Mouse (Mus musculus): ENCODE results near the gene Gm614. TPM values are rescaled to one million over a fixed set of nuclear protein-coding genes. Genes with fewer than 3 reads are reported as not detected.
A peak's percentile ranks its signal among the peaks of the same experiment; 100 is the strongest.

The Gm614 gene
- polyA plus RNA-seq, 1 experiment from 2014 or later = not detected

DNA sequence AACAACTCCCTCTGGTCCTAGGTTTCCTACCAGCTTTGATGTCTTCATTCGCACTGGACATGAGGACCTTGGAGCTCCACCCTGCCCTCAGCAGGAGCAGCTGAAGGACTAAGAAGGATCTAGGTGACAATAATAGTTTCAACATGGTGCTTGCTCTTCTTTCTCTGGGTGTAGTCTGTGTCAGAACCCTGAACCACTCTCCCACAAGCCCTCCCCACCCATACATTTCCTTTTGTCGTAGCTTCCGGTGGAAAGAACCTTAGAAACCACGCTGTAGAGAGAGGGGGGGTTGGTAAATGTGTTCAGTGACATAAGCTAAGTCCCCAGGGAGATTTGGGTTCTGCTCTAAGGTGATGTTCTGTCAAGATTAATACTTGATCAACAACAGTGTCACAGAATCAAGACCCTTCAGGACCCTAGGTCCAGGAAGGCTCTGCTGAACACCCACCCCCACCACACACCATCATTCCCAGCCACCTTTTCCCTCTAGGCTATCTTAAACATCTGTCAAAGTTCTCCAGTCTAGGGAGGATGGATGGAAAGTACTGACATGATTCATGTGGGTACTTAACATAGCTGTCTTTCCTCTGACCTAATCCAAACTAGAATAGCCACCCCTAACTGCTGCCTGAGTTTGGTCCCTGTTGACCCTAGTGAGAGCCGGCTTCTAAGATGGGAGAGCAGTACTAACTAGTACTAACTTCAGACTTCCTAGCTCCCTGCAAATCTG lies 4.4 kb upstream of the Gm614 start, which contains the start of gene Il2rg:
Gene Il2rg (minus strand): TSS at position 231 of the 730 bp plus-strand sequence.
- Histone ChIP-seq H3K4me2 (ENCODE audit: low read depth, low read length) (no peak within 1 kb of the TSS), H3K4me3 (ENCODE audit: low read depth, low read length) (no peak within 1 kb of the TSS), H3K4me1 (ENCODE audit: control insufficient read depth, insufficient read depth, low read length) (no peaks in the 10 kb centered on the region), H3K27me3 (ENCODE audit: control insufficient read depth, insufficient read depth, low read length) (no peaks in the 10 kb centered on the region), H3K36me3 (ENCODE audit: control insufficient read depth, insufficient read depth, low read length) (no peaks in the 10 kb centered on the region), H3K9ac (replicated peaks; ENCODE audit: low read depth, low read length) (no peak within 1 kb of the TSS), H3K27ac (ENCODE audit: low read depth, low read length) (no peak within 1 kb of the TSS), H3K9me3 (ENCODE audit: control insufficient read depth, low read length) (no peaks in the 10 kb centered on the region)
- no peak for ATAC-seq (ENCODE audit: low read depth)
- WGBS = 77% methylated on average over 5 of the region's 5 CpGs

DNA sequence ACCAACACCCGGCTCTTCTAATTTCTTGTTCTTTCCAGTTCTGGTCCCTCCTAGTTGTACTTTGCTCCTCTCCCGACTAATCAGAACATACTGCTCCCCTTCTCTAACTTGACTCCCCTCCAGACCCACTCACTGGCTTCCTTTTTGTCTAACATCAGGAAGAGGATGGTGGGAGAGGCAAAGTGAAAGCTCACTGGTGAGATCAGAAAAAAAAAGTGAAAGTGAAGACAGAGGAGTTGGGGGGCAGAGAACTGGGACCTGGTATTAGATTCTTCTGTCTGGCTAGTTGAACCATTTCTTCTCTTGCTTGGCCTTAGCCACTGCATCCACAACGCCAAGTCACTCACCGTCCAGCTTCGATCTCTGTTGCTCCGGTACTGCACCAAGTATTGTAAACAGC lies 2.8 kb upstream of the Gm614 start:
- Histone ChIP-seq H3K9ac (replicated peaks; ENCODE audit: low read depth, low read length) (no peak overlapping the region), H3K4me1 (ENCODE audit: control insufficient read depth, insufficient read depth, low read length) (no peaks in the 10 kb centered on the region), H3K4me3 (ENCODE audit: low read depth, low read length) (no peak overlapping the region), H3K27me3 (ENCODE audit: control insufficient read depth, insufficient read depth, low read length) (no peaks in the 10 kb centered on the region), H3K4me2 (ENCODE audit: low read depth, low read length) (no peak overlapping the region), H3K9me3 (ENCODE audit: control insufficient read depth, low read length) (no peaks in the 10 kb centered on the region), H3K27ac (ENCODE audit: low read depth, low read length) (no peak overlapping the region), H3K36me3 (ENCODE audit: control insufficient read depth, insufficient read depth, low read length) (no peaks in the 10 kb centered on the region)
- ATAC-seq (ENCODE audit: low read depth) = no peak
- WGBS = 97% methylated on average over 6 of the region's 6 CpGs

- Histone ChIP-seq H3K27ac (ENCODE audit: low read depth, low read length) (no peak overlapping the region), H3K4me1 (ENCODE audit: control insufficient read depth, insufficient read depth, low read length) (no peaks in the 10 kb centered on the region), H3K4me3 (ENCODE audit: low read depth, low read length) (no peak overlapping the region), H3K36me3 (ENCODE audit: control insufficient read depth, insufficient read depth, low read length) (no peaks in the 10 kb centered on the region), H3K9ac (replicated peaks; ENCODE audit: low read depth, low read length) (no peak overlapping the region), H3K4me2 (ENCODE audit: low read depth, low read length) (no peak overlapping the region), H3K27me3 (ENCODE audit: control insufficient read depth, insufficient read depth, low read length) (no peaks in the 10 kb centered on the region), H3K9me3 (ENCODE audit: control insufficient read depth, low read length) (no peaks in the 10 kb centered on the region)
- 9% methylated on average over 11 of the region's 13 CpGs for WGBS
- peak; percentile 49; the same call in 1 of the 2 replicates for ATAC-seq (ENCODE audit: low read depth)
These were observed 3.1 kb downstream of the Gm614 start for GRCm38 (mm10) chrX:101260441-101261325.

- no peak overlapping the region for H3K4me3 ChIP-seq (ENCODE audit: low read depth, low read length)
- H3K27ac ChIP-seq (ENCODE audit: low read depth, low read length) = no peak overlapping the region
These were observed 7.2 kb downstream of the Gm614 start for GRCm38 (mm10) chrX:101256603-101257002.

GRCm38 (mm10) chrX:101254740-101255139 lies 9.1 kb downstream of the Gm614 start:
- no peaks in the 10 kb centered on the region for H3K4me1 ChIP-seq (ENCODE audit: control insufficient read depth, insufficient read depth, low read length)
- H3K27ac ChIP-seq (ENCODE audit: low read depth, low read length) = no peak overlapping the region
- H3K27me3 ChIP-seq (ENCODE audit: control insufficient read depth, insufficient read depth, low read length) = no peaks in the 10 kb centered on the region
- H3K36me3 ChIP-seq (ENCODE audit: control insufficient read depth, insufficient read depth, low read length) = no peaks in the 10 kb centered on the region
- peak overlapping the region; percentile 41 for H3K9ac ChIP-seq (replicated peaks; ENCODE audit: low read depth, low read length)
- peak overlapping the region; percentile 43 for H3K4me3 ChIP-seq (ENCODE audit: low read depth, low read length)
- H3K4me2 ChIP-seq (ENCODE audit: low read depth, low read length) = peak overlapping the region; percentile 58
- H3K9me3 ChIP-seq (ENCODE audit: control insufficient read depth, low read length) = no peaks in the 10 kb centered on the region
- peak; percentile 12; the same call in 1 of the 2 replicates for ATAC-seq (ENCODE audit: low read depth)
- 16% methylated on average over 26 of the region's 26 CpGs for WGBS

More at GRCm38 (mm10) chrX:101256603-101257002, 7.2 kb downstream of the Gm614 start:
- no peak for ATAC-seq (ENCODE audit: low read depth)
- H3K9me3 ChIP-seq (ENCODE audit: control insufficient read depth, low read length) = no peaks in the 10 kb centered on the region
- no peak overlapping the region for H3K4me2 ChIP-seq (ENCODE audit: low read depth, low read length)
- H3K9ac ChIP-seq (replicated peaks; ENCODE audit: low read depth, low read length) = no peak overlapping the region
- H3K27me3 ChIP-seq (ENCODE audit: control insufficient read depth, insufficient read depth, low read length) = no peaks in the 10 kb centered on the region
- no peaks in the 10 kb centered on the region for H3K36me3 ChIP-seq (ENCODE audit: control insufficient read depth, insufficient read depth, low read length)
- 83% methylated on average over 13 of the region's 13 CpGs for WGBS
- no peaks in the 10 kb centered on the region for H3K4me1 ChIP-seq (ENCODE audit: control insufficient read depth, insufficient read depth, low read length)

DNA sequence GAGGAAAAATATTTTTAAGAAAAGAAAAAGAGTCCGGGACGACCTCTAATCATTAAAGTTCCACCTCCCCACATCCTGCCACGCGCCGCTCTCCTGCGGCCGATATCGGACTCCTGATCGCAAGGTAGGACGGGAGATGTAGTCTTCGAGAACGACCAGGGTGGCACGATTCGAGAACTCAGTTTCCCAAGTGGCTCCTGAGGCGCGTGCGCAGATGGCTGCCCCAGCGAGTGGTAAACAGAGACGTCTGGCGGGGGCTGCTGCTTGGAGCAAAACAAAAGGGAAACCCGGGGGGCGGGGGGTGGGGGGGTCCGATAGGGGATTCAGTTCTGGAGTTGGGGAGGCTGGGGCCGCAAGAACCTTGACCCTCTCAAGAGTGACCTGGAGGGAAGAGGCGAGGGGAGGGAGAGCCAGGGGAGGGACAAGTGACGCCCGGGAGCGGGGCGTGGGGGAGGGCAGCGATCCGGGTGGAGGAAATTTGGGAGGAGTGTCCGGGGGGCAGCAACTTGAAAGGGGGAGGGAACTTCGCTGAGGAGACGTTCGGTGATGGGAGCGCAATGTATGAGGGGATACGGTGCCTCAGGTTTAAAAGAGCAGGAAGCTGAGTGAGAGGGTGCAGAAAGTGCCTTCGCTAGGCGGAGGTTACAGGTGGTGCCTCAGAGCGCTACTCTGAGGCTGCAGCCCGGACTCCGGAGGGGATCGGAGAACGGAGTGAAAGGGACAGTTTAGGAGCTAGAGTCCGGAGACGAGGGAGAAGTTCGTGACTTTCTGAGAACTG lies 9.7 kb downstream of the Gm614 start, which contains the start of gene Foxo4:
Gene Foxo4 (plus strand): TSS at position 577 of the 778 bp plus-strand sequence.
- Histone ChIP-seq H3K27me3 (ENCODE audit: control insufficient read depth, insufficient read depth, low read length) (no peaks in the 10 kb centered on the region), H3K4me3 (ENCODE audit: low read depth, low read length) (peak within 1 kb of the TSS; percentile 43), H3K4me2 (ENCODE audit: low read depth, low read length) (peak within 1 kb of the TSS; percentile 58), H3K9me3 (ENCODE audit: control insufficient read depth, low read length) (no peaks in the 10 kb centered on the region), H3K36me3 (ENCODE audit: control insufficient read depth, insufficient read depth, low read length) (no peaks in the 10 kb centered on the region), H3K9ac (replicated peaks; ENCODE audit: low read depth, low read length) (peak within 1 kb of the TSS; percentile 41), H3K27ac (ENCODE audit: low read depth, low read length) (no peak within 1 kb of the TSS), H3K4me1 (ENCODE audit: control insufficient read depth, insufficient read depth, low read length) (no peaks in the 10 kb centered on the region)
- 17% methylated on average over 46 of the region's 47 CpGs for WGBS
- ATAC-seq (ENCODE audit: low read depth) = peak; percentile 93

DNA sequence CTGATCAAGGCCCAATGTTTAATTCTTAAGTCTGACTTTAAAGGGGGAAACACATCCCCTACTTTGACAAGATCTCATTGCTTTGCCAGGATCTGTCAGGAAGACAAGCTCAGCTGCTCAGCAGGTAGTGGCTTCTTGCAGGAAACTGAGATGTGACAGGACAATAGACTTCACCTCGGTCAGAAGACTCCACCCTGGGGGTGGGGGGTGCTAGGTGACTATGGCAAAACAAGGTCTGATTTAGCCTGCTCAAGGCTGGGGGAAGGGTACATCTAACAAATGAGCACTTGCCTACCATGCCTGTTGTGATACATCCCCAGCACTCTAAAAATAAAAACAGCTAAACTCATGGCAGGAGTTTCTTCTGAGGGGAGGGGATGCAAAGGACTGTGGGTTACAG lies 18.8 kb downstream of the Gm614 start:
- H3K4me3 ChIP-seq (ENCODE audit: low read depth, low read length) = no peak overlapping the region
- no peaks in the 10 kb centered on the region for H3K4me1 ChIP-seq (ENCODE audit: control insufficient read depth, insufficient read depth, low read length)
- no peaks in the 10 kb centered on the region for H3K36me3 ChIP-seq (ENCODE audit: control insufficient read depth, insufficient read depth, low read length)
- 29% methylated on average over 1 of the region's 1 CpGs for WGBS
- no peaks in the 10 kb centered on the region for H3K9me3 ChIP-seq (ENCODE audit: control insufficient read depth, low read length)
- no peak overlapping the region for H3K27ac ChIP-seq (ENCODE audit: low read depth, low read length)
- no peak overlapping the region for H3K9ac ChIP-seq (replicated peaks; ENCODE audit: low read depth, low read length)
- H3K27me3 ChIP-seq (ENCODE audit: control insufficient read depth, insufficient read depth, low read length) = no peaks in the 10 kb centered on the region
- no peak overlapping the region for H3K4me2 ChIP-seq (ENCODE audit: low read depth, low read length)
- no peak for ATAC-seq (ENCODE audit: low read depth)

- WGBS = 33% methylated on average over 7 of the region's 7 CpGs
- Histone ChIP-seq H3K4me2 (ENCODE audit: low read depth, low read length) (peak overlapping the region; percentile 43), H3K9me3 (ENCODE audit: control insufficient read depth, low read length) (no peaks in the 10 kb centered on the region), H3K36me3 (ENCODE audit: control insufficient read depth, insufficient read depth, low read length) (no peaks in the 10 kb centered on the region), H3K4me1 (ENCODE audit: control insufficient read depth, insufficient read depth, low read length) (no peaks in the 10 kb centered on the region), H3K27me3 (ENCODE audit: control insufficient read depth, insufficient read depth, low read length) (no peaks in the 10 kb centered on the region), H3K27ac (ENCODE audit: low read depth, low read length) (peak overlapping the region; percentile 22; the same call in 1 of the 2 replicates), H3K4me3 (ENCODE audit: low read depth, low read length) (peak overlapping the region; percentile 49), H3K9ac (replicated peaks; ENCODE audit: low read depth, low read length) (no peak overlapping the region)
- ATAC-seq (ENCODE audit: low read depth) = no peak; the same call in 1 of the 2 replicates
These were observed 41.0 kb downstream of the Gm614 start for GRCm38 (mm10) chrX:101222796-101223162.
